Mouse (Mus musculus) ES-Bruce4 (cell line): ENCODE measurements at regions not wholly inside any gene's neighbourhood (a gene's known extent, or its start where the extent isn't known, plus 50 kb on each side); places are given as distances from the start of the nearest gene placed in this dataset.

Source experiments
- CTCF ChIP-seq: IDR thresholded peaks from one replicate; pipeline ENCODE4 v1.8.1; 2011; ENCODE audit warnings: low read depth, low read length
- EP300 ChIP-seq: IDR thresholded peaks from 2 replicates; pipeline ENCODE4 v1.6.1; 2011; ENCODE audit warnings: low read depth, low read length; ENCODE audit not compliant: insufficient read depth
- POLR2A ChIP-seq: IDR thresholded peaks from one replicate; pipeline ENCODE4 v1.8.1; 2011; ENCODE audit warnings: low read length; ENCODE audit not compliant: insufficient read depth

DNA sequence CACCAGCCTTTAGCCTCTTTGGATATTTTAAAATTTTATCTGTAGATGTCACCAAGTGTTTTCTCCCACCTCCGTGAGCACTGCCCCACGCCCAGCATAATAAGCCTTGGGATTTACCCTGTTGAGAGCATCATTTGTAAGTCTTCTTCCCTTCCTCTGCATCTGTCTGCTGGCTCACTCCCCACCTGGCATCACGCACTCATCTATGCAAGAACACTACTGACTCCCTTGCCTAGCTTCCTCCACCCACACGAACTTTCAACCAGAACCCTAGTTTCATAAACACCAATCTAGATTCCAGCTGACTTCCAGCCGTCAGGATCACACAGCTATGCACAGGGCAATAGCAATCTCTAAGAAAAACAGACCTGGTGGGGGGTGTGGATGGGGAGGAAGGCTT, 311.2 kb upstream of the Cdh4 start:
- TF ChIP-seq CTCF (no peak), EP300 (no peak), POLR2A (no peak)
